In the genomic region with DNA sequence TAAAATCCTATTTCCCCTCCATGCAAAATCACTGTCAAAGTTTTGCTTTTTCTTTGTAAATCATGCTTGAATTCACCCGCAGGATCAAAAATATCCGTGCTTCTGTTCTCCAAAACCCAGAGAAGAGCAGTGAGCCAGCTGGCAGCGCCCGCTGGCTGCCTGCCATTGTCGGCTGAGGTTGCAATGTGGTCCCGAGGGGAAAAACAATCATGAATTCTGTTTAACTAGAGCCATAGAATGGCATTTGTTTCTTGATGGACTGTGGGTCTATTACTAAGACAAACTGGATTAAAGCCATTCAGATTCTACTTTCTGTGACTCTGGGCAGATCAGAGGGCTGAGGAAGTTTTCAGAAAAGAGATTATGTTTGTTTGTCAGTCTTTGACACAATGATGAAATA, we compare ENCODE assay signal across 10 mouse cellular contexts. TPM values are rescaled to one million over a fixed set of nuclear protein-coding genes. Genes with fewer than 3 reads are reported as not detected.
A peak's percentile ranks its signal among the peaks of the same experiment; 100 is the strongest.
DNase-seq lines count a peak whose midpoint lies in the region; ATAC-seq lines count a peak whose summit lies in the region.
"Had no signal": no experiment of that assay in that cellular context is flagged by ENCODE, and none has a peak within 500 bp of the region (broad histone marks: within the 10 kb centered on the region; RNA-seq: fewer than 3 reads in every experiment).

No protein-coding gene starts in this region.

- no peak overlapping the region for H3K4me3 ChIP-seq in hindbrain, embryonic 12.5 days
- H3K4me3 ChIP-seq: heart, embryonic 15.5 days; myocyte had no signal

- no peak overlapping the region for H3K4me2 ChIP-seq in hindbrain, embryonic 12.5 days (replicated peaks)
- H3K4me2 ChIP-seq: heart, embryonic 15.5 days had no signal

- H3K27me3 ChIP-seq in hindbrain, embryonic 12.5 days, result no peaks in the 10 kb centered on the region
- H3K27me3 ChIP-seq: heart, embryonic 15.5 days had no signal

- H3K4me1 ChIP-seq in hindbrain, embryonic 12.5 days, result no peaks in the 10 kb centered on the region
- H3K4me1 ChIP-seq: heart, embryonic 15.5 days had no signal

- DNase-seq in 3T3-L1 (ENCODE audit: low read depth, low spot score), result peak; percentile 84
- peak; percentile 22 to 44 for DNase-seq in adrenal gland, adult 18-20 months (ENCODE audit: low spot score in 2 of 2)
- peak; percentile 78 for DNase-seq in fibroblast of lung, adult 2 months (ENCODE audit: low read depth)
- peak; percentile 49 to 62 for DNase-seq in left cerebral cortex, adult 8-10 months (ENCODE audit: low spot score in 2 of 2)
- peak; percentile 76 for DNase-seq in ovary, postnatal 36 days (ENCODE audit: low spot score)
- no peak for DNase-seq in embryo, embryonic 11 days
- no peak for DNase-seq in thymus, adult 18-20 months

- no peak overlapping the region for H3K27ac ChIP-seq in hindbrain, embryonic 12.5 days
- H3K27ac ChIP-seq: heart, embryonic 15.5 days had no signal

- H3K9ac ChIP-seq in hindbrain, embryonic 12.5 days, result no peak overlapping the region
- H3K9ac ChIP-seq: heart, embryonic 15.5 days had no signal

- 54% methylated on average over 6 of the region's 6 CpGs for WGBS in hindbrain, embryonic 12.5 days

- no peaks in the 10 kb centered on the region for H3K36me3 ChIP-seq in hindbrain, embryonic 12.5 days
- H3K36me3 ChIP-seq: heart, embryonic 15.5 days had no signal

- no peaks in the 10 kb centered on the region; the same call in 1 of the 2 replicates for H3K9me3 ChIP-seq in hindbrain, embryonic 12.5 days (replicated peaks)
- H3K9me3 ChIP-seq: heart, embryonic 15.5 days had no signal

- peak; percentile 50; the same call in 1 of the 2 replicates for ATAC-seq in hindbrain, embryonic 12.5 days (ENCODE audit: low FRiP score)

RNA-seq across cellular contexts. Expression of gene Syt1, which starts 31.1 kb away (rescaled TPM):
- 10 to 100 TPM; 10.0 to 12.9 TPM for total RNA-seq in adrenal gland, adult 18-20 months (2021)
- 40.3 and 41.3 TPM in 2 replicates for polyA plus RNA-seq in hindbrain, embryonic 12.5 days (2016; fragmentation: Nextera tagmentation; extraction: Ambion mirVana)
- 1,000 to 10,000 TPM; 1,019 to 1,236 (median 1,126) TPM for total RNA-seq in left cerebral cortex, adult 8-10 months (2022)

Comparison
In these comparisons a context has a peak if more than half of its experiments do, and no peak if none do; other contexts are left out.
1. DNase-seq: peak in 3T3-L1 (single experiment), adrenal gland, adult 18-20 months (2 of 2), fibroblast of lung, adult 2 months (single experiment), left cerebral cortex, adult 8-10 months (2 of 2) and ovary, postnatal 36 days (single experiment); none in embryo, embryonic 11 days (single experiment) and thymus, adult 18-20 months (0 of 2).
2. RNA of gene Syt1, which starts 31.1 kb away (total RNA-seq): 1,019 to 1,236 TPM in left cerebral cortex, adult 8-10 months; 10.0 to 12.9 TPM in adrenal gland, adult 18-20 months; every median in the first group is over 10 times any median in the second.